Mouse (Mus musculus): ENCODE measurements at regions not wholly inside any gene's neighbourhood (a gene's known extent, or its start where the extent isn't known, plus 50 kb on each side); places are given as distances from the start of the nearest gene placed in this dataset.

DNA sequence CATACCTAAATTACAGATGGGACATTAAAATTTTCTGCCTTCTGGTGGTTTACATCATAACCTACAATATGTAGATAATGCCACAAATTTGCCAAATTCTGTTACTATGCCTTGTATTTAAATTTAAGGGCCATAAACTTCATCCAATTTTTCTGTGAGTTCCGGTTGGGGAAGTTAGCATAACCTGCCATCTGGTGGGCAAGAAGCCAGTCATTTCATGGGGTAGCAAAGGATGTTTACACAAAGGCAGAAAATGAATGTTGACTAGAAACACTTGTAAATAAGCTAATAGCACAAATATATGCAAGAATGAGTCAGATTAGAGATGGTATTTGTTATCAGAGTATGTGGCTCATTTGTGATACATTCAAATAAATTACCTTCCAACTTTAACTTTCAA is 415.2 kb downstream of the Tecrl start:
- no peak overlapping the region for H3K4me3 ChIP-seq (ENCODE audit: insufficient read depth, low read depth, low read length)
- DNase-seq (ENCODE audit: extremely low read depth, low read depth, low spot score), result no peak
- 83% methylated on average over 1 of the region's 1 CpGs for WGBS
- no peak overlapping the region for H3K9ac ChIP-seq (ENCODE audit: low read depth, low read length)
- no peaks in the 10 kb centered on the region for H3K4me1 ChIP-seq (ENCODE audit: control insufficient read depth, insufficient read depth, low read length)
- no peak for TF ChIP-seq CTCF (IDR thresholded peaks at IDR 0.05; ENCODE audit: low read depth, low read length)
- TF ChIP-seq POLR2A (IDR thresholded peaks at IDR 0.05; ENCODE audit: extremely low read depth, insufficient read depth, low read length), result no peak
- H3K36me3 ChIP-seq (ENCODE audit: control insufficient read depth, insufficient read depth, low read length), result no peaks in the 10 kb centered on the region
- no peaks in the 10 kb centered on the region for H3K79me2 ChIP-seq (ENCODE audit: control insufficient read depth, insufficient read depth, low read length)
- no peaks in the 10 kb centered on the region for H3K27me3 ChIP-seq (ENCODE audit: control insufficient read depth, insufficient read depth, low read length)
- H3K27ac ChIP-seq (replicated peaks; ENCODE audit: insufficient read depth, low read depth, low read length), result no peak overlapping the region

DNA sequence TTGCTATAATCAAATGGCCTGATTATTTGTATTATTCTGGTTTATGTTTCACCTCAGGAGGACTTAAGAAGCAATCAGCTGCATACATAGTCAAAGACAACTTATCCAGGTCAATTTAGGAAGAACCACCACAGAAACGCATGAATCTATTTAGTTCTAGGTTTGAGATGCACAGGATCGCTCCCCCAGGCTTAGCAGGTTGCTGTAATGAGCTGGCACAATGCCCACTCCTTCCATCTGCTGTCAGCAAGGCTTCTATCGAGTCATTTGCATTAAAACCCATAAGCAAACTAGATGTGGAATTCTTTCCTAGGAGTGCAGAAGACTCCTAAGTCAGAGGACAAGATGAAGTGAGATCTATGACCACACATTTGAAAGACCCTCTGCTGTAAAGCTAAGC is 455.6 kb downstream of the Tecrl start:
- TF ChIP-seq CTCF (IDR thresholded peaks at IDR 0.05; ENCODE audit: low read depth, low read length), result no peak
- TF ChIP-seq POLR2A (IDR thresholded peaks at IDR 0.05; ENCODE audit: extremely low read depth, insufficient read depth, low read length), result no peak
- no peak overlapping the region for H3K9ac ChIP-seq (ENCODE audit: low read depth, low read length)
- DNase-seq (ENCODE audit: extremely low read depth, low read depth, low spot score), result no peak

DNA sequence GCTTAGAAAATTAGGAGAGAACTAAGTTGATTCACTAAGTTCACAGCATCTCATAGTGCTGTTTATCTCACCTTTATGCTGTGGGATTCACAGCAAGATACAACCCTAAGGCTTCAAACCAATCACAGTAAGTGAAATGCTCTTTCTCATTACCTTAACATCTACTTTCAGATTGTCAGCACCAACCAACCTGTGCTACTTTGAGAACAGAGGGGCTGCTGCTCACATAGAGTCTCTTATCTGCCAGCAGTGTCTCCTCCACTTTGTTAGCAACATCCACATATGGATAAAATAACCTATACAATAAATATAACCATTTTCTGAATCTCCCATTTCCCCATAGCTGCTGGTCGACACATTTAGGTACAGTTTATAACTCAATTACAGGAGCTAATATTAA is 456.1 kb downstream of the Tecrl start:
- no peak overlapping the region for H3K4me3 ChIP-seq (ENCODE audit: insufficient read depth, low read depth, low read length)
- no peaks in the 10 kb centered on the region for H3K36me3 ChIP-seq (ENCODE audit: control insufficient read depth, insufficient read depth, low read length)
- no peaks in the 10 kb centered on the region for H3K79me2 ChIP-seq (ENCODE audit: control insufficient read depth, insufficient read depth, low read length)
- H3K27me3 ChIP-seq (ENCODE audit: control insufficient read depth, insufficient read depth, low read length), result no peaks in the 10 kb centered on the region
- TF ChIP-seq POLR2A (IDR thresholded peaks at IDR 0.05; ENCODE audit: extremely low read depth, insufficient read depth, low read length), result no peak
- no peak for TF ChIP-seq CTCF (IDR thresholded peaks at IDR 0.05; ENCODE audit: low read depth, low read length)
- H3K9ac ChIP-seq (ENCODE audit: low read depth, low read length), result no peak overlapping the region
- no peak for DNase-seq (ENCODE audit: extremely low read depth, low read depth, low spot score)
- H3K27ac ChIP-seq (replicated peaks; ENCODE audit: insufficient read depth, low read depth, low read length), result no peak overlapping the region
- H3K4me1 ChIP-seq (ENCODE audit: control insufficient read depth, insufficient read depth, low read length), result no peaks in the 10 kb centered on the region
- WGBS, result 76% methylated on average over 1 of the region's 1 CpGs

More for the DNA sequence above, 455.6 kb downstream of the Tecrl start:
- Histone ChIP-seq H3K79me2 (ENCODE audit: control insufficient read depth, insufficient read depth, low read length) (no peaks in the 10 kb centered on the region), H3K27ac (replicated peaks; ENCODE audit: insufficient read depth, low read depth, low read length) (no peak overlapping the region), H3K4me1 (ENCODE audit: control insufficient read depth, insufficient read depth, low read length) (no peaks in the 10 kb centered on the region), H3K27me3 (ENCODE audit: control insufficient read depth, insufficient read depth, low read length) (no peaks in the 10 kb centered on the region), H3K36me3 (ENCODE audit: control insufficient read depth, insufficient read depth, low read length) (no peaks in the 10 kb centered on the region), H3K4me3 (ENCODE audit: insufficient read depth, low read depth, low read length) (no peak overlapping the region)
- WGBS, result 59% methylated on average over 3 of the region's 3 CpGs

DNA sequence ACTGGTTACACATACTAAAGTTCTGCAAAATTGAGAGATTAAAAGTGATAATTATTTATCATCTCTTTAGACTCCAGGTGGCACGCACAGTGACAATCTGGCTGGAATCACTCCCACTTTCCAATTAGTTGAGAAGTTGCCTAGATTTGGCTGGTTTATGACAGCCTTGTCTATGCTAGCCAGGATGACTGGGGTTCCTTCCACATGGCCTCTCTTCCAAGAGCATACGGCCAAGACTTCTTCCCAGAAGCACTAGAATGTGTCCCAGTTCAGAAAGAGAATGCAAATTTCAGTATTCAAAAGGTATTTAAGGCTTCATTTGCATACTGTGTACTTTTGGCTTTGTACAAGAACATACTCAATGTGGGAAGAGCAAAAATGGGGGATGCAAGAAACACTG is 456.6 kb downstream of the Tecrl start:
- Histone ChIP-seq H3K79me2 (ENCODE audit: control insufficient read depth, insufficient read depth, low read length) (no peaks in the 10 kb centered on the region), H3K27me3 (ENCODE audit: control insufficient read depth, insufficient read depth, low read length) (no peaks in the 10 kb centered on the region), H3K9ac (ENCODE audit: low read depth, low read length) (no peak overlapping the region), H3K36me3 (ENCODE audit: control insufficient read depth, insufficient read depth, low read length) (no peaks in the 10 kb centered on the region), H3K27ac (replicated peaks; ENCODE audit: insufficient read depth, low read depth, low read length) (no peak overlapping the region), H3K4me3 (ENCODE audit: insufficient read depth, low read depth, low read length) (no peak overlapping the region), H3K4me1 (ENCODE audit: control insufficient read depth, insufficient read depth, low read length) (no peaks in the 10 kb centered on the region)
- TF ChIP-seq POLR2A (IDR thresholded peaks at IDR 0.05; ENCODE audit: extremely low read depth, insufficient read depth, low read length) (no peak), CTCF (IDR thresholded peaks at IDR 0.05; ENCODE audit: low read depth, low read length) (no peak)
- no peak for DNase-seq (ENCODE audit: extremely low read depth, low read depth, low spot score)
- 77% methylated on average over 2 of the region's 2 CpGs for WGBS

DNA sequence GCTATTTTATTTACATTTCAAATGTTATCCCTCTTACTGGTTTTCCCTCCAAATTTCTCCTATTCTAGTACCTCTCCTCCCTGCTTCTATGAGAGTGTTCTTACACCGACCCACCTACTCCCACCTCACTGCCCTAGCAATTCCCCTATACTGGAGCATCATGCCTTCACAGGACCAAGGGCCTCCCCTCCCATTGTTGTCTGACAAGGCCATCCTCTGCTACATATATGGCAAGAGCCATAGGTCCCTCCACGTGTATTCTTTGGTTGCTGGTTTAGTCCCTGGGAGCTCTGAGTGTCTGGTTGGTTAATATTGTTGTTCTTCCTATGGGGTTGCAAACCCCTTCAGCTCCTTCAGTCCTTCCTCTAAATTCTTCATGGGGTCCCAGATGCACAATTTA is 485.7 kb downstream of the Tecrl start:
- Histone ChIP-seq H3K9ac (ENCODE audit: low read depth, low read length) (no peak overlapping the region), H3K4me3 (ENCODE audit: insufficient read depth, low read depth, low read length) (no peak overlapping the region), H3K79me2 (ENCODE audit: control insufficient read depth, insufficient read depth, low read length) (no peaks in the 10 kb centered on the region), H3K27ac (replicated peaks; ENCODE audit: insufficient read depth, low read depth, low read length) (no peak overlapping the region), H3K27me3 (ENCODE audit: control insufficient read depth, insufficient read depth, low read length) (no peaks in the 10 kb centered on the region), H3K36me3 (ENCODE audit: control insufficient read depth, insufficient read depth, low read length) (no peaks in the 10 kb centered on the region), H3K4me1 (ENCODE audit: control insufficient read depth, insufficient read depth, low read length) (no peaks in the 10 kb centered on the region)
- DNase-seq (ENCODE audit: extremely low read depth, low read depth, low spot score), result no peak
- TF ChIP-seq CTCF (IDR thresholded peaks at IDR 0.05; ENCODE audit: low read depth, low read length), result no peak
- no peak for TF ChIP-seq POLR2A (IDR thresholded peaks at IDR 0.05; ENCODE audit: extremely low read depth, insufficient read depth, low read length)
- 65% methylated on average over 2 of the region's 2 CpGs for WGBS

DNA sequence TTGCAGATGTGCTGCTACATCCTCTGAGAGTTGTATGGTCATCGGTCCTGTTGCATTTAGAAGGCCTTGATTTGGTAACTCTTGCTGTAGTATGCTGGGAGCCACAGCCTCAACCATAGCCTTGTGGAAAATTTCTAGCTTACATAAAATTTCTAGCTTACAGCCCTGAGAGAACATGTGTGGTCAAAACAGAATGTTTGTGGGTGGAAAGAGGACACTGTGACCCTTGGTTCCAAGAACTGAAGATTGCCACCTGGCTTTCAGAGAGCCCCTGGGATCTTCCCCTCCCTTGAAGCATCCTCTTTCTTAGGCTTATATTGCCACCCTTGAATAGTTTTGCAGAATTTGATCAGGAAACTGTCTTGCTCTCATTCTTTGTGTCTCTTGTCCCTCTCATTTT is 490.6 kb downstream of the Tecrl start:
- Histone ChIP-seq H3K4me3 (ENCODE audit: insufficient read depth, low read depth, low read length) (no peak overlapping the region), H3K27me3 (ENCODE audit: control insufficient read depth, insufficient read depth, low read length) (no peaks in the 10 kb centered on the region), H3K9ac (ENCODE audit: low read depth, low read length) (no peak overlapping the region), H3K4me1 (ENCODE audit: control insufficient read depth, insufficient read depth, low read length) (no peaks in the 10 kb centered on the region), H3K27ac (replicated peaks; ENCODE audit: insufficient read depth, low read depth, low read length) (no peak overlapping the region), H3K36me3 (ENCODE audit: control insufficient read depth, insufficient read depth, low read length) (no peaks in the 10 kb centered on the region), H3K79me2 (ENCODE audit: control insufficient read depth, insufficient read depth, low read length) (no peaks in the 10 kb centered on the region)
- no peak for DNase-seq (ENCODE audit: extremely low read depth, low read depth, low spot score)
- TF ChIP-seq POLR2A (IDR thresholded peaks at IDR 0.05; ENCODE audit: extremely low read depth, insufficient read depth, low read length), result no peak
- TF ChIP-seq CTCF (IDR thresholded peaks at IDR 0.05; ENCODE audit: low read depth, low read length), result no peak
- 71% methylated on average over 1 of the region's 1 CpGs for WGBS
